Mouse (Mus musculus) lung, postnatal 4 days (tissue): Measurements from ENCODE around the gene Pkig.
A peak's percentile ranks its signal among the peaks of the same experiment; 100 is the strongest.
"Not testable (repeated sequence)": the region's sequence is repeated elsewhere in the genome, so short reads cannot be mapped to it uniquely, and the experiment has no call there.

Source experiments
- DNase-seq, 2 experiments: peaks; one replicate each; pipeline ENCODE4 v3.0.0; 2021

The Pkig gene

DNA sequence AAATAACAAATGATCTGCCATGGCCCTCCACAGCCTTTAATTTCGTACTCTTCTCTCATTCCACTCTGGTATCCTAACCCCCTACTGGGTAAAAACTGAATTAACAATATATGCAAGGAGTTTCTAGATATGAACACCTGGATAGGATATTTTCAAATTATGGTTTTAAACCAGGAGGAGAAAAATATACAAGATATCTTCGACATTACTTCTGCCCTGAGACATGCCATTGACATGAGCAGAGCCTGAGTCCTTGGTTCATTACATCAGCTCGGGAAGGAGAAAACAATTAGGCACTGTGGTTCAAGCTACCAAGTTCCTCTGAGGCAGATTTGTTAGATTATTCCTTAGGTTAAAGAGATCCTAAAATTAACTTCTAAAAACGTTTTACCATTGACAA is 14.1 kb upstream of the Pkig start:
- DNase-seq = no peak

DNA sequence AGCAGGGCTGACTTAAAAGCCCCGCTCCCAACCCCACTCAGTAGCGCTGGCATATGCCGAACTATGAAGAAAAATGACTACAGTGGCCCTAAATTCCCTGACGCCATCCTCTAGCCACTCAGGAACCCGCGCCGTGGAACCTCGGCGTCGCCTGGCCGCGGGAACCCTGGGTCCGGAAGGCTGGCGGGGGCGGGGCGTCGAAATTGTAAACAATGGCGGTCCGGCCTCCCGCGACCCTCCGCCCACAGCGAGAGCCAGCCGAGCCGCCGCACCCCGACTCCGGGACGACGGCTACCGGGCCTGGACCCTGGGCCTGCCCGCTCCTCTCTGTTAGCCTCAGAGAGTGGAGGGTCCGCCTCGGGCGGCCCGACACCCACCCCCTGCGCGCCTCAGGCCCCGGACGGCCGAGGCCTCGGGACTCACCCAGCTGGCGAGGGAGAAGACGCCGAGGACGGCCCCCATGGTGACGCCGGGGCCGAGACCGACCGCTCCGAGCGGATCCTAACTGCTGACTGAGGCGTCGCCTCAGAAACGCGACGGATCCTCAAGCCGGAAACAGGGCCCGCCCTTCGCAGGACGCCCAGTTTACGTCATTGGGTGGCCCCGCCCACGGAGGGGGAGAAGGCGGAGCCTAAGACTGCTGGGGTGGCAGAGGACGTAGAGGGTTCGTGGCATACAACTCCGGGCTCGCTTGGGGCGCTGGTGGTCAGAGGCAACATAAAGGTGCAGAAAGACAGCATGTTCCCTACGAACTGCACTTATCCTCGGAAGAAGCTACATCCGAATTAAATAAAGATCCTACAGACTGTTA is 13.4 kb upstream of the Pkig start, which contains the start of gene Serinc3:
TSS of gene Serinc3 (minus strand) at position 557 of the 811 bp plus-strand sequence.
- DNase-seq = peak; percentile 99 to 100

GRCm38 (mm10) chr2:163645700-163646460 is 12.3 kb upstream of the Pkig start:
- no peak for DNase-seq

DNA sequence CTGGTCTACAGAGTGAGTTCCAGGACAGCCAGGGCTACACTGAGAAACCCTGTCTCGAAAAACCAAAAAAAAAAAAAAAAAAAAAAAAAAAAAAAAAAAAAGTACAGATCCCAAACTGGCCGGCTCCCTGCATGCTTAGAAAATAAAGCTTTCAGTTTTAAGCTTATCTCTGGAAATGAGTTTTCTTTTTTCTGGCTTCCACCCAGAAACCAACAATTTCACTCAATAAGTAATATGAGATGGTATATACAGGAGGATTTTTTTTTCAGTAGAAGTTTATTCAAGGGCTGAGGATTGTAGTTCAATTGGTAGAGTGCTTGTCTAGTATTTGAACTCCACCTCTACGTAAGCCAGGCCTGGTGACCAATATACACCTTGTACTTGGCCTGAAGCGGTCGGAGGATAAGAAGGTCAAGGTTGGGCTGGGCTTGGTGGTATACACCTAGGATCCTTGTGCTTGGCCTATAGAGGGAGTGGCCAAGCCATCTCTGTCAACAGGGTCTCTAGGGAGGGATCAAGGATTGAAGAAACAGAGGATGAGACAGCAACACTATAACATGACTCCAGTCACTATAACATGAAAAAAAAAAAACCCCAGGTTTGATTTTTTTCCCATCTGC is 11.6 kb upstream of the Pkig start:
- DNase-seq = no peak

- not testable (repeated sequence) for DNase-seq
These were observed 2.5 kb upstream of the Pkig start for GRCm38 (mm10) chr2:163655699-163656098.

- no peak for DNase-seq
These were observed 700 bp upstream of the Pkig start for GRCm38 (mm10) chr2:163657486-163657885.

DNA sequence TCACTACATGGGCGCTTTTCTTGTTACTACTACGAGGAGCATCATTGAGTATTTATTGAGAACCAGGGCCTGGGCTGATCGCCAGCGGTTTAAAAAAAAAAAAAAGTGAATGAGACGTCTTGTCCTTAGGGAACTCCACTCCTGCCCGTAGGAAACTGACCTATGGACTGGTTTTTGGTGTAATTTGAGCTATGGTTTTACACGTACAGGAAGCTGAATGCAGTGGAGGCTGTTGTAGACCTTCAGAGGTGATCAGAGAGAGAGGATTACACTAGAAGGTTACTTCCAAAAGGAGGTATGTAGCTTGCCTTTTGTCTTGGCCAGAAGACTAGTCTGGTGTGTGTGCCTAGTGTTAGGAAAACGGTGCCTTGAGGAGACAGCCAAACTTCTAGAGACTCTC is 755 bp downstream of the Pkig start:
- DNase-seq = peak in 1 of 2 experiments; percentile 32

GRCm38 (mm10) chr2:163659431-163659830 is 1.2 kb downstream of the Pkig start:
- no peak for DNase-seq

DNA sequence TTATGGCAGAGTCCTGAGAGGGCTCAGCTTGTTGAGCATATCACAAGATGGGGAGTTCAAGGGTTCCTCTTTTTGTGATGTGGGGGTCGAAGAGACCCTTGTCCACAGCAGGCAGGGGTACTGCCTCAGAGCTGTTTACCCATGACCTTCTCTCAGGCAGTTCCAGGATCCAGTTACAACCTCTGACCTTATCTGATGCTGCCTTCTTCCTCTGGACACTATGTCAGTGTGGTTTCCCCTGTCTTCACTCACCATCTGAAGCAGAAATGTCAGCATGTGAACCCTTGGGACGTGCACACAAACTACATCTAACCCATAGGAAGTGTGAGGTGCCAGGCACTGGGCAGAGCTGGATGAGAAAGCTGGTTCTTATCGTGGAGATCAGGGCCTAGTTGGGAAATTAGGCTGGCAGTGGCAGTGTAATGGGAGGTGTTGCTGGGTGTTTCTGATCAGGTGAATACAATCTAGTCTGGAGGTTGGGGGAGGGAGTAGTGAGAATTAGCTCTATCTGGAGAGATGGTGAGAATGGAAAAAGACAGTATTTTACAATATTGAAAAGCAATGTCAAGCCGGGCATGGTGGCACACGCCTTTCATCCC is 2.0 kb downstream of the Pkig start:
- no peak for DNase-seq

DNA sequence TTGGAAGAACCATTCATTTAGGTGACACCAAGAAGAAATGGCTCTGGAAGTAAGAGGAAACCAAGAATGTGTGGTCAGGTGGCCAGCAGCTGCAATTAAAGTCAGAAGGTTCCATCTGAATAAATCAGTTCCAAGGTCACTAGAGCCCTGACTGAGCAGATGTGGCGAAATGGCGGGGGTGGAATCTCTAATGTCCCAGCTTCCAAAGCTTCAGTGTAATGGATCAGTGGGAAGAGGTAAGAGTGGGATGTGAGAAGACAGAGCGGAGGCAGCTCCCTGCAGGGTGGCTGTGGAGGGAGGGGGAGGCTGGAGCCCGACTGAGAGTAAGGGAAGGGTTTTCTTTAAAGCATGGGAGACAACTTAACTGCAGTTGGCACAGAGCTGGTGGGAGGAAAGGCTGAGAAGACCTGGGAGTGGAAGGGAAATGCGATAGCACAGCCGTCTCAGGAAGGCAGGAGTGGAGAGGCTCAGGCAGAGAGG is 3.2 kb downstream of the Pkig start:
- DNase-seq = no peak

- no peak for DNase-seq
These were observed 3.9 kb downstream of the Pkig start for GRCm38 (mm10) chr2:163662076-163662475.

GRCm38 (mm10) chr2:163662698-163663221 is 4.6 kb downstream of the Pkig start:
- DNase-seq = no peak

DNA sequence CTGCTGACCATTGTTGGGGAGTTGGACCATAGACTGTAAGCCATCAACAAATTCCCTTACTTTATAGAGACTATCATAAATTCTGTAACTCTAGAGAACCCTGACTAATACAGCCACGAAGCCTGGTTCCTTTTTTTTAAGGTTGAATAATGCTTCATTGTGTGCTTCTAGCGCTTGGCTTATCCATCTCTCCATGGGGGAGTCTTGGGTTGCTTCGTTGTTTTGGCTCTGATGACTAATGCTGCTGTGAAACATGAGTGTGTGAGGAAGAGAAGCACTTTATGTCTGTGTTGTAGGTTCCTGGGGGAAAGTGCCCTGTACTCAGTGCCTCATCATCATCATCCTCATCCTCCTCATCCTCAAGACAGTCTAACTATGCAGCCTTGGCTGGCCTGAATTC is 5.7 kb downstream of the Pkig start:
- no peak for DNase-seq

DNA sequence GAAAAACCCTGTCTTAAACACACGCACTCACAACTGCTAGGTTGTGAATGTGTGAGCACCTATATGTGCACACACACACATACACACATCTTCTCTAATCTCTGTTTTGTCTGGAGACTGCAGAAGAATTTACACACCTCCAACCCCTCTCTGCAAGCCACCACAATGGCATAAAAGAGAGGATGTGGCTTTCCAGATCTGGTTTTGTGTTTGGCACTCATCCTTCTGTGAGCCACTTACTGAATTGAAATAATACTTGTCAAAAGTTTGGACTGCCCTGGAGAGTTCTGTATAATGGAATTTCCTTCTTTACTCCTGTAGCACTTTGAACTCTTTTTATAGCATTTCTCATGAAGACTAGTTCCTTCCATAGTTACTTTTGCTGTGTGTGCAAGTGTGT is 8.9 kb downstream of the Pkig start:
- DNase-seq = no peak

DNA sequence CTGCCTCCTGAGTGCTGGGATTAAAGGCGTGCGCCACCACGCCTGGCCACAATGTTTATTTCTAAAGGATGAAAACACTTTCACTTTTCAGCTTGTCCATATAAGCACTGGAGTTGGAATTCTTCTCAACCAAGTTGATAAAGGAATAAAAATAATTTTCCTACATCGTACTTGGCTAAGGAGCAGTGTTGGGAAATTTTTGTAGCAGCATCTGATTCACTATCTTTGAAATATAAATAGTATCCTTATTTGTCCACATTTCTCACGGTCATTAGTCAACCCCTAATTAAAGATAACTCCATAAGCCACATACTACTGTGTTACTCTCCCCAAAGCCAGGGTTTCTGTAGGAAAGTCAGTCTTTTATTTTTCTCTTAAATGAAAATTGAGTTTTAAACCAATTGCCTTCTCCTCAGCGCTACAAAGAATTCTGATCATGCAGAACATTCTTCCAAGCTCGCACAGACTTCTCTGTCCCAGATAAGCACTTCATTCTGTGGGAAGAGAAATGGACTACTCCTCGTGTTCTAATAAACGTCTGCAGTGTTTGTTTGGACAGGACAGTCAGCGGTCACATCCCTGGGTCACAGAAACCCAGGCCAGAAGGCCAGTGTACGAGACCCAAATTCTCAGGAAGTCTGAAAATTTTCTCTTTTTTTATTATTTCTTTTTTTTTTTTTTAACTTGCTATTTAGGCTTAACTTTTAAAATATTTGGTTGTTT is 12.8 kb downstream of the Pkig start:
- peak in 1 of 2 experiments; percentile 47 for DNase-seq

DNA sequence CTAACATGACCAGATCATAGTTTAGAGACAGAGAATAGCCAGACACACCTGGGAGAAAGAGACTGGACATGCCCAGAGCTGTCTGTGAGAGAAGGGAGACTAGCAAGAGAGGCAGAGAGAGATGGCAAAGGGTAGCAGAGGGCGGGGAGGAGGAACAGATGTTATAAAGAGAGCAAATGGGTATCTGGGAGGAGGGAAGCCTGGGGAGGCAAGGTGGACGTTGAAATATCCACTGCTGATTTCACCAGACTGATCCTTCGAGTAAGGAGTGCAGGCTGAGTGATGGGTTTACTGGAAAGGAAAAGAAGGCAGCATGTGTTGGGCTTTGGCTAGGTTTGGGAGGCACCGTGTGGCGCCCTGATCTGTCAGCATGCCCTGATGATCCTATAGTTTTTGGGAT is 16.2 kb downstream of the Pkig start:
- no peak for DNase-seq

GRCm38 (mm10) chr2:163675144-163675619 is 17.0 kb downstream of the Pkig start:
- peak in 1 of 2 experiments; percentile 53 for DNase-seq

GRCm38 (mm10) chr2:163675662-163676061 is 17.5 kb downstream of the Pkig start:
- DNase-seq = no peak

- DNase-seq = no peak
These were observed 18.1 kb downstream of the Pkig start for GRCm38 (mm10) chr2:163676321-163676720.

DNA sequence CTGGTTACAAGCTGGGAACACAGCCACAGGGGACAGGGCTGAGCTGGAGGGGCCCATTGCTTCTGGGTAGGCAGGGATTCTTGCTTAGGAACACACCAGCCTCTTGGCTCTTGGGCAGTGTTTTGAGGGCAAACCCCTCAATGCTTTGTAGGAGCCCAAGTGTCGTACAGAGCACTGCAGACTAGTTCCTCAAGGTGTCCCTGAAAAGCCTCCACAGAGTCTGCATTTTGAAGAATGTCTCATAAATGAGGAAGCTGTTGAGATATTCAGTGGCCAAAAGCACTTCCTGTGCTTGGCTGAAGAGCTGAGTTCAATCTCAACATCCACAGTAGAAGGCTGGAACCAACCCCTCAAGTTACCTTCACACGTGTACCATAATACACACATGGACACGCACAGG is 18.6 kb downstream of the Pkig start:
- DNase-seq = no peak

DNA sequence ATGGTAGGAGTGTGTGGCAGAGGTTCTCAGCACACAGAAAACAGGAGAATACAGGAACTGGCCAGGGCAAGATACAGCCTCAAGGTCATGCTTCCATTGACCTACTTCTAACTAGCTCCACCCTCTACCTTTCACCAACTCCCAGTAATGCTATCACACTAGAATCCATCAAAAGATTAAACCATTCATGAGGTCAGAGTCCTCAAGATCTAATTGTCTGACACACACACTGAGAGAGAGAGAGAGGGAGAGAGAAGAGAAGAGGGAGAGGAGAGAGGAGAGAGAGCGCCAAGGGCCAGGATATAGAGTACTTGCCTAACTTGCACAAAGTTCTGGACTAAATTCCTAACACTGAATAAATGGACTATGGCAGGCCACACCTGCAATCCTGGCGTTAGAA is 24.2 kb downstream of the Pkig start:
- no peak for DNase-seq

DNA sequence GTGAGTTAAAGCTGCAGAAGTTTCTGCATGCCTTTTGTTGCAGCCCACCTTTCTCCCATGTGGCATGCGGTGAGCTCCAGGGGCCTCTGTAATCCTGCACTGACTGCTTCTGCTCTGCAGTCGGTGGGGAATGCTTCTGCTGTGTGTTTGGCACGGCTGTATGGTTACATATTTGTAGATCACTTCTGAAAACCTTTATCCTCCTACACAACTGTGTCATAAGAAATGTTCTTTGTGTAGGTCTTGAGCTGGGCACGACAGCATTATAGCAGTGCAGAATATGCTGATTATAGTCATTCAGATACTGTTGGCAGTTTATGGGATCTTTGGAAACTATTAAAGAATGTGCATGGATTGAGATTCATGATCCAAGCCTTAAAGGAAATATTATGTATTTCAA is 27.1 kb downstream of the Pkig start:
- no peak for DNase-seq
